Mouse (Mus musculus): ENCODE measurements at regions not wholly inside any gene's neighbourhood (a gene's known extent, or its start where the extent isn't known, plus 50 kb on each side); places are given as distances from the start of the nearest gene placed in this dataset.
"Not testable (repeated sequence)": the region's sequence is repeated elsewhere in the genome, so short reads cannot be mapped to it uniquely, and the experiment has no call there.

- no peak for TF ChIP-seq GATA1 (IDR thresholded peaks at IDR 0.05; ENCODE audit: borderline replicate concordance, low read length)
- TF ChIP-seq TAL1 (conservative IDR thresholded peaks at IDR 0.05; ENCODE audit: low read depth, low read length), result no peak
- TF ChIP-seq POLR2AphosphoS5 (IDR thresholded peaks at IDR 0.05; ENCODE audit: insufficient replicate concordance, low read depth, low read length), result no peak
- no peaks in the 10 kb centered on the region for H3K36me3 ChIP-seq (replicated peaks)
Observed at GRCm38 (mm10) chr9:72183336-72183735, 71.7 kb upstream of the Tcf12 start.

GRCm38 (mm10) chr9:72183925-72184324 is 72.3 kb upstream of the Tcf12 start:
- TF ChIP-seq TAL1 (conservative IDR thresholded peaks at IDR 0.05; ENCODE audit: low read depth, low read length) (no peak), CTCF (IDR thresholded peaks at IDR 0.05; ENCODE audit: low read depth, low read length) (no peak), GATA1 (IDR thresholded peaks at IDR 0.05; ENCODE audit: borderline replicate concordance, low read length) (no peak), GATA2 (IDR thresholded peaks at IDR 0.05; ENCODE audit: borderline replicate concordance, low read depth, low read length) (no peak), POLR2AphosphoS5 (IDR thresholded peaks at IDR 0.05; ENCODE audit: insufficient replicate concordance, low read depth, low read length) (no peak)
- Histone ChIP-seq H3K4me3 (ENCODE audit: low read depth, low read length) (no peak overlapping the region), H3K27me3 (ENCODE audit: insufficient read depth, low read length) (peaks cover 16% of the 10 kb centered on the region), H3K36me3 (replicated peaks) (no peaks in the 10 kb centered on the region), H3K4me1 (ENCODE audit: insufficient read depth, low read depth, low read length) (peaks cover 5% of the 10 kb centered on the region), H3K9me3 (replicated peaks) (no peaks in the 10 kb centered on the region)
- ATAC-seq (ENCODE audit: extremely low read depth, insufficient number of reproducible peaks, low FRiP score, poor library complexity, severe bottlenecking), result no peak
- DNase-seq (ENCODE audit: low spot score), result no peak

More at GRCm38 (mm10) chr9:72183336-72183735, 71.7 kb upstream of the Tcf12 start:
- Histone ChIP-seq H3K4me3 (ENCODE audit: low read depth, low read length) (no peak overlapping the region), H3K4me1 (ENCODE audit: insufficient read depth, low read depth, low read length) (peaks cover 5% of the 10 kb centered on the region), H3K27me3 (ENCODE audit: insufficient read depth, low read length) (peaks cover 20% of the 10 kb centered on the region), H3K9me3 (replicated peaks) (no peaks in the 10 kb centered on the region)
- DNase-seq (ENCODE audit: low spot score), result no peak
- no peak for ATAC-seq (ENCODE audit: extremely low read depth, insufficient number of reproducible peaks, low FRiP score, poor library complexity, severe bottlenecking)

DNA sequence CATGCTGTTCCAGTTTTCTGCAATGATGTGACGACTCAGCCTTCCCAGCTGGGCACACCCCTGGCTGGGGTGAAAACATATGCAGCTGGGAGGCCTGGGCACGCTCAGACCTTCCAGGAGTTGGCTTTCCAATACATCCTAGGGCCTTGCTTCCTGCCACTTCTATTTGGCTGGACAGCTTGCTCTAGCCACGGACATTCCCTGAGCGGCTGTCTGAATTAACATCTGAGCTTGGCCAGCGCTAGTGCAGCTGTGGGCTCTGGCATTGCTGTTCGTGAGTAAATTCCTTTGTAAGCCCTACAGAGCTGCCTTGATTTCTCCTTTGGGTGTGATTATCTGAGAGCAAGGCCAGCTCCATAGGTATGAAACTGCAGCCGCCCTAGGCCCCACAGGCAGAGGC is 78.2 kb upstream of the Tcf12 start:
- Histone ChIP-seq H3K4me1 (ENCODE audit: insufficient read depth, low read depth, low read length) (peaks cover 12% of the 10 kb centered on the region), H3K9me3 (replicated peaks) (0 out of 2 replicates have a peak, but pooled peaks cover 2% of the 10 kb centered on the region), H3K36me3 (replicated peaks) (no peaks in the 10 kb centered on the region), H3K27me3 (ENCODE audit: insufficient read depth, low read length) (peaks cover 13% of the 10 kb centered on the region), H3K4me3 (ENCODE audit: low read depth, low read length) (no peak overlapping the region)
- no peak for ATAC-seq (ENCODE audit: extremely low read depth, insufficient number of reproducible peaks, low FRiP score, poor library complexity, severe bottlenecking)
- TF ChIP-seq GATA1 (IDR thresholded peaks at IDR 0.05; ENCODE audit: borderline replicate concordance, low read length) (no peak), CTCF (IDR thresholded peaks at IDR 0.05; ENCODE audit: low read depth, low read length) (no peak), TAL1 (conservative IDR thresholded peaks at IDR 0.05; ENCODE audit: low read depth, low read length) (no peak), GATA2 (IDR thresholded peaks at IDR 0.05; ENCODE audit: borderline replicate concordance, low read depth, low read length) (no peak), POLR2AphosphoS5 (IDR thresholded peaks at IDR 0.05; ENCODE audit: insufficient replicate concordance, low read depth, low read length) (no peak)
- no peak for DNase-seq (ENCODE audit: low spot score)

DNA sequence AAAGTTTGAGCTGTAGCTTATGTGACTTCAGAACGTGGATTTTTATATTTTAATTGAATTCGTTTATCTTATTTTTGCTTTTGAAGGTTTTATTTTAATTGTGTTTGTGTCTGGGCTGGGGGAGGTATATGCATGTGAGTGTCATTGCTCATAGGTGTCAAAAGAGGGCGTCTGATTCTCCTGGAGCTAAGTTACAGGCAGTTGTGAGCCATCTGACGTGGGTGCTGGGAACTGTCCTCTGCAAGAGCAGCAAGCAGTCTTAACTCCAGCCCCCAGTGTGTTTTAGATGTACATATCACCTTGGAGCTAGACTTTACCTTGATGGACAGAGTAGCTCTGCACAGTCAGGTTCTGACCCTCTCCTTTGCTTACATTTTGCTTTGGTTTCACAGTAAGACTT is 79.0 kb upstream of the Tcf12 start:
- no peaks in the 10 kb centered on the region for H3K36me3 ChIP-seq (replicated peaks)
- TF ChIP-seq GATA1 (IDR thresholded peaks at IDR 0.05; ENCODE audit: borderline replicate concordance, low read length) (no peak), GATA2 (IDR thresholded peaks at IDR 0.05; ENCODE audit: borderline replicate concordance, low read depth, low read length) (no peak), POLR2AphosphoS5 (IDR thresholded peaks at IDR 0.05; ENCODE audit: insufficient replicate concordance, low read depth, low read length) (no peak), CTCF (IDR thresholded peaks at IDR 0.05; ENCODE audit: low read depth, low read length) (no peak), TAL1 (conservative IDR thresholded peaks at IDR 0.05; ENCODE audit: low read depth, low read length) (no peak)
- ATAC-seq (ENCODE audit: extremely low read depth, insufficient number of reproducible peaks, low FRiP score, poor library complexity, severe bottlenecking), result no peak
- no peak for DNase-seq (ENCODE audit: low spot score)
- H3K27me3 ChIP-seq (ENCODE audit: insufficient read depth, low read length), result peaks cover 13% of the 10 kb centered on the region
- 0 out of 2 replicates have a peak, but pooled peaks cover 2% of the 10 kb centered on the region for H3K9me3 ChIP-seq (replicated peaks)
- no peak overlapping the region for H3K4me3 ChIP-seq (ENCODE audit: low read depth, low read length)
- peaks cover 12% of the 10 kb centered on the region for H3K4me1 ChIP-seq (ENCODE audit: insufficient read depth, low read depth, low read length)

DNA sequence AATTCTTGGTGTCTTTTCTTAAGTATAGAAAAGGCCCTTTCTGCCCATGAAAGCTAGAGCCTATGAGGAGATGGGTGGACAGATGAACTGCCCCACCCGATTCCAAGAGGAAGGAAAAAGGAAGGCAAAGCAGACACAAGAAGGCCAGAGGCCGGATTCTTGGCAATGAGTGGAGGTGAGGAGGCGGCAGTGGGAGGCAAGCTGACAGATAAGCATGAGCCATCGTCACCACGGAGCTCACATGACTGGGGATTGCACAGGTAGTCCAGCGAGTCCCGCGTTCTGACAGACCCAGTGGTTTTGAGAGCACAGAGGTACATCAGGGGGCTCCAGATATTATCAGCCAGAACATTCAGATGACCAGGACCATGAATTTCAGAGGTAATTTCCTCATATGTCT is 79.4 kb upstream of the Tcf12 start:
- TF ChIP-seq GATA2 (IDR thresholded peaks at IDR 0.05; ENCODE audit: borderline replicate concordance, low read depth, low read length) (no peak), TAL1 (conservative IDR thresholded peaks at IDR 0.05; ENCODE audit: low read depth, low read length) (no peak), POLR2AphosphoS5 (IDR thresholded peaks at IDR 0.05; ENCODE audit: insufficient replicate concordance, low read depth, low read length) (no peak), GATA1 (IDR thresholded peaks at IDR 0.05; ENCODE audit: borderline replicate concordance, low read length) (no peak), CTCF (IDR thresholded peaks at IDR 0.05; ENCODE audit: low read depth, low read length) (no peak)
- H3K36me3 ChIP-seq (replicated peaks), result no peaks in the 10 kb centered on the region
- H3K27me3 ChIP-seq (ENCODE audit: insufficient read depth, low read length), result peaks cover 15% of the 10 kb centered on the region
- H3K9me3 ChIP-seq (replicated peaks), result 0 out of 2 replicates have a peak, but pooled peaks cover 2% of the 10 kb centered on the region
- H3K4me1 ChIP-seq (ENCODE audit: insufficient read depth, low read depth, low read length), result peaks cover 12% of the 10 kb centered on the region
- DNase-seq (ENCODE audit: low spot score), result no peak
- no peak overlapping the region for H3K4me3 ChIP-seq (ENCODE audit: low read depth, low read length)
- no peak for ATAC-seq (ENCODE audit: extremely low read depth, insufficient number of reproducible peaks, low FRiP score, poor library complexity, severe bottlenecking)

- Histone ChIP-seq H3K27me3 (ENCODE audit: insufficient read depth, low read length) (peaks cover 20% of the 10 kb centered on the region), H3K4me3 (ENCODE audit: low read depth, low read length) (no peak overlapping the region), H3K9me3 (replicated peaks) (0 out of 2 replicates have a peak, but pooled peaks cover 2% of the 10 kb centered on the region), H3K4me1 (ENCODE audit: insufficient read depth, low read depth, low read length) (peaks cover 12% of the 10 kb centered on the region), H3K36me3 (replicated peaks) (no peaks in the 10 kb centered on the region)
- no peak for TF ChIP-seq TAL1 (conservative IDR thresholded peaks at IDR 0.05; ENCODE audit: low read depth, low read length)
- no peak for TF ChIP-seq GATA2 (IDR thresholded peaks at IDR 0.05; ENCODE audit: borderline replicate concordance, low read depth, low read length)
- peak; percentile 36; the same call in 1 of the 2 replicates for TF ChIP-seq CTCF (IDR thresholded peaks at IDR 0.05; ENCODE audit: low read depth, low read length)
- DNase-seq (ENCODE audit: low spot score) (no peak), ATAC-seq (ENCODE audit: extremely low read depth, insufficient number of reproducible peaks, low FRiP score, poor library complexity, severe bottlenecking) (no peak)
Observed at GRCm38 (mm10) chr9:72192051-72192952, 80.6 kb upstream of the Tcf12 start.

GRCm38 (mm10) chr9:72192953-72193337 is 81.3 kb upstream of the Tcf12 start:
- H3K36me3 ChIP-seq (replicated peaks); ATAC-seq (ENCODE audit: extremely low read depth, insufficient number of reproducible peaks, low FRiP score, poor library complexity, severe bottlenecking); DNase-seq (ENCODE audit: low spot score); H3K4me3 ChIP-seq (ENCODE audit: low read depth, low read length); H3K9me3 ChIP-seq (replicated peaks): not testable (repeated sequence)
- Histone ChIP-seq H3K27me3 (ENCODE audit: insufficient read depth, low read length) (peaks cover 27% of the 10 kb centered on the region), H3K4me1 (ENCODE audit: insufficient read depth, low read depth, low read length) (peaks cover 11% of the 10 kb centered on the region)
